Mouse (Mus musculus): ENCODE results near the gene Psmb8.
A peak's percentile ranks its signal among the peaks of the same experiment; 100 is the strongest.
"Not testable (repeated sequence)": the region's sequence is repeated elsewhere in the genome, so short reads cannot be mapped to it uniquely, and the experiment has no call there.

Psmb8 gene

GRCm38 (mm10) chr17:34211746-34212365 is 14.3 kb downstream of the Psmb8 start:
- DNase-seq (ENCODE audit: low spot score), result no peak

GRCm38 (mm10) chr17:34213936-34214335 is 16.4 kb downstream of the Psmb8 start:
- DNase-seq (ENCODE audit: low spot score), result no peak

- no peak for DNase-seq (ENCODE audit: low spot score)
Observed at GRCm38 (mm10) chr17:34215176-34215575, 17.7 kb downstream of the Psmb8 start.

- no peak for DNase-seq (ENCODE audit: low spot score)
Observed at GRCm38 (mm10) chr17:34217216-34217928, 19.9 kb downstream of the Psmb8 start.

GRCm38 (mm10) chr17:34217986-34218385 is 20.5 kb downstream of the Psmb8 start:
- no peak for DNase-seq (ENCODE audit: low spot score)

GRCm38 (mm10) chr17:34218675-34219074 is 21.2 kb downstream of the Psmb8 start:
- peak; percentile 80 for DNase-seq (ENCODE audit: low spot score)

GRCm38 (mm10) chr17:34219096-34219495 is 21.6 kb downstream of the Psmb8 start:
- not testable (repeated sequence) for DNase-seq (ENCODE audit: low spot score)

- peak; percentile 69 for DNase-seq (ENCODE audit: low spot score)
Observed at GRCm38 (mm10) chr17:34219801-34220200, 22.3 kb downstream of the Psmb8 start.

- DNase-seq (ENCODE audit: low spot score), result not testable (repeated sequence)
Observed at GRCm38 (mm10) chr17:34220401-34220800, 22.9 kb downstream of the Psmb8 start.

GRCm38 (mm10) chr17:34224816-34225215 is 27.3 kb downstream of the Psmb8 start:
- no peak for DNase-seq (ENCODE audit: low spot score)

GRCm38 (mm10) chr17:34225426-34225825 is 27.9 kb downstream of the Psmb8 start:
- DNase-seq (ENCODE audit: low spot score), result no peak

GRCm38 (mm10) chr17:34225911-34226310 is 28.4 kb downstream of the Psmb8 start:
- DNase-seq (ENCODE audit: low spot score), result not testable (repeated sequence)

GRCm38 (mm10) chr17:34230971-34231370 is 33.5 kb downstream of the Psmb8 start:
- DNase-seq (ENCODE audit: low spot score), result not testable (repeated sequence)

- DNase-seq (ENCODE audit: low spot score), result not testable (repeated sequence)
Observed at GRCm38 (mm10) chr17:34232021-34232420, 34.5 kb downstream of the Psmb8 start.

GRCm38 (mm10) chr17:34234926-34235325 is 37.4 kb downstream of the Psmb8 start:
- DNase-seq (ENCODE audit: low spot score), result peak; percentile 86

GRCm38 (mm10) chr17:34236691-34237090 is 39.2 kb downstream of the Psmb8 start:
- peak; percentile 56 for DNase-seq (ENCODE audit: low spot score)

GRCm38 (mm10) chr17:34237741-34238140 is 40.2 kb downstream of the Psmb8 start:
- DNase-seq (ENCODE audit: low spot score), result no peak

- peak; percentile 76 for DNase-seq (ENCODE audit: low spot score)
Observed at GRCm38 (mm10) chr17:34238706-34239105, 41.2 kb downstream of the Psmb8 start, which contains the start of gene H2-Ob. H2-Ob (plus strand) TSS chr17:34238903.

GRCm38 (mm10) chr17:34239601-34240041 is 42.1 kb downstream of the Psmb8 start:
- DNase-seq (ENCODE audit: low spot score), result peak; percentile 49

- no peak for DNase-seq (ENCODE audit: low spot score)
Observed at GRCm38 (mm10) chr17:34240366-34240765, 42.8 kb downstream of the Psmb8 start.

GRCm38 (mm10) chr17:34240916-34241315 is 43.4 kb downstream of the Psmb8 start:
- DNase-seq (ENCODE audit: low spot score), result no peak

- no peak for DNase-seq (ENCODE audit: low spot score)
Observed at GRCm38 (mm10) chr17:34244656-34245055, 47.1 kb downstream of the Psmb8 start.

GRCm38 (mm10) chr17:34247047-34247446 is 49.5 kb downstream of the Psmb8 start:
- DNase-seq (ENCODE audit: low spot score), result no peak

All from lung, postnatal 25 days (tissue).